Mouse (Mus musculus): Measurements from ENCODE around the gene Zdhhc6.

DNA sequence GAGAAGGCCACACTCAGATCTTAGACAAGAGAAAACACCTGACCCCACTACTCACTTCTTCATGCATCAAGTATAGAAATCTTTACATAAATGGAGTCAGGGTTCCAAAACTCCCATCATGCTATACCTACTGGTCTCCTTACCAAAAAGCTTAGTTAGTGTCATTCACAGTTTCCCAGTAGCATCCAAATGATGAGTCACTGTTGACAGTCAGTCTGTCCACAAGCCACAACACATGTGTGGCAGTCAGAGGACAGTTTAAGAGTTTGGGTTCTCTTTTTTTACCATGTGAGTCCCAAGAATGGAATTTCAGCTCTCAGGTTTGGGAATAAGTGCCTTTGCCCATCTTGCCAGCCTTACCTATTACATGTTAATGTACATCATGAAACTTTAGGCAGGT is 26.9 kb downstream of the Zdhhc6 start:
- no peak for TF ChIP-seq POLR2A (IDR thresholded peaks at IDR 0.05; ENCODE audit: insufficient read depth, low read depth, low read length)
- TF ChIP-seq CTCF (IDR thresholded peaks at IDR 0.05; ENCODE audit: insufficient read depth, low read depth, low read length) = no peak

All from olfactory bulb, adult 2 months (tissue).